Mouse (Mus musculus) liver, postnatal 0 days (tissue): ENCODE data around the gene Ywhae.

Experiments
- CTCF ChIP-seq: sonication (generic); IDR thresholded peaks from 2 replicates; pipeline ENCODE4 v1.5.1; 2016; ENCODE audit warnings: antibody characterized with exemption, low read depth
- EP300 ChIP-seq: IDR thresholded peaks from 2 replicates; pipeline ENCODE4 v1.6.1; 2016; ENCODE audit warnings: antibody characterized with exemption, low read depth, mild to moderate bottlenecking

GRCm38 (mm10) chr11:75727168-75727567 lies 5.5 kb upstream of the Ywhae start:
- TF ChIP-seq CTCF (no peak), EP300 (no peak)
